Mouse (Mus musculus) brain, embryonic 14.5 days (tissue): ENCODE measurements around the gene Gm9817. TPM values are rescaled to one million over a fixed set of nuclear protein-coding genes. Genes with fewer than 3 reads are reported as not detected.

Source experiments
- DNase-seq: peaks from one replicate; pipeline ENCODE4 v3.0.0-alpha.2; 2011; ENCODE audit warnings: low read depth
- CTCF ChIP-seq: fragments of 200-500 bp; IDR thresholded peaks from 2 replicates; pipeline ENCODE4 v1.5.1; 2012; ENCODE audit warnings: inconsistent platforms, mild to moderate bottlenecking, moderate library complexity, borderline replicate concordance; ENCODE audit not compliant: insufficient read depth, insufficient read length; ENCODE audit errors: extremely low read depth
- POLR2A ChIP-seq: fragments of 200-500 bp; IDR thresholded peaks from 2 replicates; pipeline ENCODE4 v1.6.1; 2012; ENCODE audit warnings: mild to moderate bottlenecking, inconsistent platforms, borderline replicate concordance; ENCODE audit not compliant: poor library complexity, insufficient read depth, insufficient read length, severe bottlenecking; ENCODE audit errors: extremely low read depth
- polyA plus RNA-seq: library from polyadenylated mRNA; depleted of rRNA; stranded (reverse); fragments of >200 nt; gene quantifications from 2 replicates; pipeline ENCODE4 v1.2.3, GENCODE M21; 2012

The Gm9817 gene
- polyA plus RNA-seq, 1 experiment: 0.10 TPM

GRCm38 (mm10) chr13:45049261-45050020 lies 29.1 kb upstream of the Gm9817 start:
- TF ChIP-seq CTCF: no peak
- TF ChIP-seq POLR2A: no peak
- peak; percentile 63 for DNase-seq

GRCm38 (mm10) chr13:45052805-45053204 lies 25.7 kb upstream of the Gm9817 start:
- no peak for TF ChIP-seq CTCF
- no peak for TF ChIP-seq POLR2A
- peak; percentile 47 for DNase-seq

- DNase-seq: peak; percentile 44
Observed at GRCm38 (mm10) chr13:45053843-45054242, 24.6 kb upstream of the Gm9817 start.

GRCm38 (mm10) chr13:45059206-45059605 lies 19.3 kb upstream of the Gm9817 start:
- DNase-seq: peak; percentile 60
- TF ChIP-seq POLR2A: no peak
- TF ChIP-seq CTCF: no peak

More at GRCm38 (mm10) chr13:45053843-45054242, 24.6 kb upstream of the Gm9817 start:
- TF ChIP-seq CTCF: no peak

- no peak for TF ChIP-seq POLR2A
- TF ChIP-seq CTCF: no peak
- no peak for DNase-seq
Observed at GRCm38 (mm10) chr13:45063146-45063545, 15.3 kb upstream of the Gm9817 start.

GRCm38 (mm10) chr13:45064951-45065350 lies 13.5 kb upstream of the Gm9817 start:
- TF ChIP-seq CTCF: no peak
- TF ChIP-seq POLR2A: no peak
- no peak for DNase-seq

GRCm38 (mm10) chr13:45070366-45070765 lies 8.1 kb upstream of the Gm9817 start:
- TF ChIP-seq CTCF: no peak
- TF ChIP-seq POLR2A: no peak
- peak; percentile 33 for DNase-seq

- DNase-seq: peak; percentile 31
- no peak for TF ChIP-seq CTCF
- TF ChIP-seq POLR2A: no peak
Observed at GRCm38 (mm10) chr13:45075012-45075411, 3.5 kb upstream of the Gm9817 start.

GRCm38 (mm10) chr13:45075715-45076114 lies 2.8 kb upstream of the Gm9817 start:
- TF ChIP-seq POLR2A: no peak
- no peak for TF ChIP-seq CTCF
- DNase-seq: no peak

- DNase-seq: no peak
- no peak for TF ChIP-seq POLR2A
- TF ChIP-seq CTCF: no peak
Observed at GRCm38 (mm10) chr13:45080771-45081170, 2.3 kb downstream of the Gm9817 start.

- TF ChIP-seq POLR2A (no peak), CTCF (no peak)
- DNase-seq: peak; percentile 69
Observed at GRCm38 (mm10) chr13:45083696-45084095, 5.2 kb downstream of the Gm9817 start.

- no peak for DNase-seq
- TF ChIP-seq POLR2A: no peak
- no peak for TF ChIP-seq CTCF
Observed at GRCm38 (mm10) chr13:45088796-45089221, 10.3 kb downstream of the Gm9817 start.

- TF ChIP-seq CTCF (no peak), POLR2A (no peak)
- DNase-seq: no peak
Observed at GRCm38 (mm10) chr13:45089846-45090245, 11.4 kb downstream of the Gm9817 start.

GRCm38 (mm10) chr13:45092816-45093215 lies 14.3 kb downstream of the Gm9817 start:
- TF ChIP-seq CTCF: no peak
- no peak for TF ChIP-seq POLR2A
- no peak for DNase-seq

GRCm38 (mm10) chr13:45095028-45095427 lies 16.5 kb downstream of the Gm9817 start:
- TF ChIP-seq CTCF (no peak), POLR2A (no peak)
- no peak for DNase-seq

GRCm38 (mm10) chr13:45099582-45100229 lies 21.2 kb downstream of the Gm9817 start:
- DNase-seq: peak; percentile 14
- TF ChIP-seq CTCF (no peak), POLR2A (no peak)
